Mouse (Mus musculus): Measurements from ENCODE around the gene Fbxl15.

- TF ChIP-seq POU5F1 (IDR thresholded peaks at IDR 0.05; ENCODE audit: borderline replicate concordance, low read length): no peak
- no peak for TF ChIP-seq CTCF (conservative IDR thresholded peaks at IDR 0.05; ENCODE audit: low read length)
- no peak for TF ChIP-seq NANOG (IDR thresholded peaks at IDR 0.05; ENCODE audit: borderline replicate concordance, low read length)
Measured at GRCm38 (mm10) chr19:46306268-46306610, 21.7 kb upstream of the Fbxl15 start.

All from E14TG2a.4 (cell line).